Mouse (Mus musculus): ENCODE data around the gene Pik3r2. TPM values are rescaled to one million over a fixed set of nuclear protein-coding genes. Genes with fewer than 3 reads are reported as not detected.

The Pik3r2 gene
- polyA plus RNA-seq, 1 experiment from 2014 or later: 58.1 TPM

GRCm38 (mm10) chr8:70754871-70755660, 21.4 kb downstream of the Pik3r2 start:
- WGBS: 11% methylated on average over 50 of the region's 50 CpGs
- peaks cover 36% of the 10 kb centered on the region for H3K4me1 ChIP-seq
- H3K27me3 ChIP-seq (replicated peaks): no peaks in the 10 kb centered on the region
- ATAC-seq (ENCODE audit: insufficient read depth, low FRiP score, low read depth): peak; percentile 3; the same call in 1 of the 2 replicates
- H3K36me3 ChIP-seq: peaks cover 13% of the 10 kb centered on the region; the same call in 1 of the 2 replicates
- peak overlapping the region; percentile 85 for H3K4me3 ChIP-seq (replicated peaks)
- peak overlapping the region; percentile 80 for H3K9ac ChIP-seq
- peak overlapping the region; percentile 97 for H3K4me2 ChIP-seq
- peak overlapping the region; percentile 59 for H3K27ac ChIP-seq
- H3K9me3 ChIP-seq: no peaks in the 10 kb centered on the region

- peak within 1 kb of the TSS; percentile 85 for H3K4me3 ChIP-seq (replicated peaks)
- H3K36me3 ChIP-seq: peaks cover 13% of the 10 kb centered on the region; the same call in 1 of the 2 replicates
- H3K27ac ChIP-seq: peak within 1 kb of the TSS; percentile 80
- H3K9me3 ChIP-seq: no peaks in the 10 kb centered on the region
- peak; percentile 98 for ATAC-seq (ENCODE audit: insufficient read depth, low FRiP score, low read depth)
- peak within 1 kb of the TSS; percentile 97 for H3K4me2 ChIP-seq
- WGBS: 8% methylated on average over 37 of the region's 37 CpGs
- H3K4me1 ChIP-seq: peaks cover 29% of the 10 kb centered on the region
- H3K9ac ChIP-seq: peak within 1 kb of the TSS; percentile 80
- H3K27me3 ChIP-seq (replicated peaks): no peaks in the 10 kb centered on the region
These were observed 22.3 kb downstream of the Pik3r2 start, which contains the start of gene Rab3a for GRCm38 (mm10) chr8:70754043-70754870. TSS of gene Rab3a (plus strand) at chr8:70754679.

GRCm38 (mm10) chr8:70753151-70753550, 23.4 kb downstream of the Pik3r2 start:
- Histone ChIP-seq H3K9ac (no peak overlapping the region), H3K27ac (peak overlapping the region; percentile 80), H3K27me3 (replicated peaks) (peaks cover 4% of the 10 kb centered on the region; the same call in 1 of the 2 replicates), H3K36me3 (peaks cover 13% of the 10 kb centered on the region; the same call in 1 of the 2 replicates), H3K4me2 (peak overlapping the region; percentile 36), H3K9me3 (no peaks in the 10 kb centered on the region), H3K4me3 (replicated peaks) (peak overlapping the region; percentile 10; the same call in 1 of the 2 replicates), H3K4me1 (peaks cover 24% of the 10 kb centered on the region)
- 17% methylated on average over 21 of the region's 21 CpGs for WGBS
- ATAC-seq (ENCODE audit: insufficient read depth, low FRiP score, low read depth): no peak

GRCm38 (mm10) chr8:70752000-70752764, 24.3 kb downstream of the Pik3r2 start:
- peak overlapping the region; percentile 80 for H3K27ac ChIP-seq
- H3K9me3 ChIP-seq: no peaks in the 10 kb centered on the region
- 22% methylated on average over 11 of the region's 11 CpGs for WGBS
- peaks cover 22% of the 10 kb centered on the region for H3K4me1 ChIP-seq
- no peak overlapping the region for H3K4me3 ChIP-seq (replicated peaks)
- peaks cover 6% of the 10 kb centered on the region; the same call in 1 of the 2 replicates for H3K36me3 ChIP-seq
- no peak for ATAC-seq (ENCODE audit: insufficient read depth, low FRiP score, low read depth)
- peaks cover 14% of the 10 kb centered on the region for H3K27me3 ChIP-seq (replicated peaks)
- no peak overlapping the region for H3K4me2 ChIP-seq
- no peak overlapping the region for H3K9ac ChIP-seq

- H3K36me3 ChIP-seq: no peaks in the 10 kb centered on the region
- no peak overlapping the region for H3K9ac ChIP-seq
These were observed 26.3 kb downstream of the Pik3r2 start for GRCm38 (mm10) chr8:70750128-70750680.

GRCm38 (mm10) chr8:70749097-70749674, 27.3 kb downstream of the Pik3r2 start:
- H3K4me3 ChIP-seq (replicated peaks): no peak overlapping the region
- H3K9me3 ChIP-seq: no peaks in the 10 kb centered on the region
- no peak for ATAC-seq (ENCODE audit: insufficient read depth, low FRiP score, low read depth)
- peaks cover 14% of the 10 kb centered on the region; the same call in 1 of the 2 replicates for H3K4me1 ChIP-seq
- H3K27me3 ChIP-seq (replicated peaks): peaks cover 42% of the 10 kb centered on the region
- no peaks in the 10 kb centered on the region for H3K36me3 ChIP-seq
- 79% methylated on average over 19 of the region's 19 CpGs for WGBS
- no peak overlapping the region for H3K27ac ChIP-seq
- H3K4me2 ChIP-seq: no peak overlapping the region
- no peak overlapping the region for H3K9ac ChIP-seq

More at GRCm38 (mm10) chr8:70750128-70750680, 26.3 kb downstream of the Pik3r2 start:
- Histone ChIP-seq H3K4me1 (peaks cover 17% of the 10 kb centered on the region), H3K27ac (no peak overlapping the region), H3K9me3 (no peaks in the 10 kb centered on the region), H3K4me2 (no peak overlapping the region), H3K27me3 (replicated peaks) (peaks cover 32% of the 10 kb centered on the region), H3K4me3 (replicated peaks) (no peak overlapping the region)
- WGBS: 80% methylated on average over 13 of the region's 13 CpGs
- ATAC-seq (ENCODE audit: insufficient read depth, low FRiP score, low read depth): no peak

DNA sequence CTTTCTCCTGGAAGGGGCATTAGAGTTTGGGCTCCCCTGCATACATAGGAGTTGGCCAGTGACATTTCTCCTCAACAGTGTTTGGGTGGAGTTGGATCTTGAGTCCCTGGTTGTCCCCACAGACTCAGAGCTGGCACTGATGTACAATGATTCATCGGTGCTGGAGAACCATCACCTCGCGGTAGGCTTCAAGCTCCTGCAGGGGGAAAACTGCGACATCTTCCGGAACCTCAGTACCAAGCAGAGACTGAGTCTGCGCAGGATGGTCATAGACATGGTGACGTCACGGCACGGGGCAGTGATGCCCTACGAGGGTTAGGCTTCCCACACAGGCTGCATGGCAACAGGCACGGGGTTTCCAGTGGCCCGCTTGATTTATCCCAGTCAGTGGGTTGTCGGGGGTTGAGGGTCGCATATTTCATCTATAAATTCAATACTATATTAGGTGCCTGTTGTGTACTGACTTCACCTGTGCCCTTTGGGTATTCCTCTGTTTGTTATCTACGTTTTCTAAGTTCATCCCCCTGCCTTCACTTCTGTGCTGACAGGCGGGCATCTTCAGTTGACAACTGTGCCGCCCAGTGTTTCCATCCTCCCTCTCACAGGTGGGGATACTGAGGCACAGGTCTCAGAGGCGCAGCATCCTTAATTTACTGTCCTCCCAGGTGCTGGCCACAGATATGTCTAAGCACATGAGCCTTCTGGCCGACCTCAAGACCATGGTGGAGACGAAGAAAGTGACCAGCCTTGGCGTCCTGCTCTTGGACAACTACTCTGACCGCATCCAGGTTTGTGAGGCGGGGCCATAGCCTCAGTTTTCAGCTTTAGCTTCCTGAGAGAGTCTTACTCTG, 28.0 kb downstream of the Pik3r2 start:
- H3K4me1 ChIP-seq: peaks cover 20% of the 10 kb centered on the region
- no peak overlapping the region for H3K9ac ChIP-seq
- no peak overlapping the region for H3K4me3 ChIP-seq (replicated peaks)
- no peak overlapping the region for H3K4me2 ChIP-seq
- H3K27ac ChIP-seq: no peak overlapping the region
- H3K36me3 ChIP-seq: no peaks in the 10 kb centered on the region
- WGBS: 84% methylated on average over 23 of the region's 23 CpGs
- H3K27me3 ChIP-seq (replicated peaks): peaks cover 49% of the 10 kb centered on the region
- no peaks in the 10 kb centered on the region for H3K9me3 ChIP-seq
- ATAC-seq (ENCODE audit: insufficient read depth, low FRiP score, low read depth): no peak

- no peak overlapping the region for H3K27ac ChIP-seq
- H3K9me3 ChIP-seq: no peaks in the 10 kb centered on the region
- ATAC-seq (ENCODE audit: insufficient read depth, low FRiP score, low read depth): no peak
- H3K4me2 ChIP-seq: no peak overlapping the region
- H3K4me3 ChIP-seq (replicated peaks): no peak overlapping the region
- peaks cover 16% of the 10 kb centered on the region for H3K4me1 ChIP-seq
- no peak overlapping the region for H3K9ac ChIP-seq
- H3K36me3 ChIP-seq: no peaks in the 10 kb centered on the region
- WGBS: 84% methylated on average over 18 of the region's 18 CpGs
- H3K27me3 ChIP-seq (replicated peaks): peaks cover 60% of the 10 kb centered on the region
These were observed 29.2 kb downstream of the Pik3r2 start for GRCm38 (mm10) chr8:70747211-70747890.

GRCm38 (mm10) chr8:70746676-70747075, 29.8 kb downstream of the Pik3r2 start:
- no peak overlapping the region for H3K27ac ChIP-seq
- H3K36me3 ChIP-seq: no peaks in the 10 kb centered on the region
- no peak overlapping the region for H3K4me3 ChIP-seq (replicated peaks)
- H3K9me3 ChIP-seq: no peaks in the 10 kb centered on the region
- no peak overlapping the region for H3K4me2 ChIP-seq
- H3K27me3 ChIP-seq (replicated peaks): peaks cover 67% of the 10 kb centered on the region
- H3K9ac ChIP-seq: no peak overlapping the region
- ATAC-seq (ENCODE audit: insufficient read depth, low FRiP score, low read depth): no peak
- WGBS: 58% methylated on average over 9 of the region's 9 CpGs
- H3K4me1 ChIP-seq: peaks cover 14% of the 10 kb centered on the region

DNA sequence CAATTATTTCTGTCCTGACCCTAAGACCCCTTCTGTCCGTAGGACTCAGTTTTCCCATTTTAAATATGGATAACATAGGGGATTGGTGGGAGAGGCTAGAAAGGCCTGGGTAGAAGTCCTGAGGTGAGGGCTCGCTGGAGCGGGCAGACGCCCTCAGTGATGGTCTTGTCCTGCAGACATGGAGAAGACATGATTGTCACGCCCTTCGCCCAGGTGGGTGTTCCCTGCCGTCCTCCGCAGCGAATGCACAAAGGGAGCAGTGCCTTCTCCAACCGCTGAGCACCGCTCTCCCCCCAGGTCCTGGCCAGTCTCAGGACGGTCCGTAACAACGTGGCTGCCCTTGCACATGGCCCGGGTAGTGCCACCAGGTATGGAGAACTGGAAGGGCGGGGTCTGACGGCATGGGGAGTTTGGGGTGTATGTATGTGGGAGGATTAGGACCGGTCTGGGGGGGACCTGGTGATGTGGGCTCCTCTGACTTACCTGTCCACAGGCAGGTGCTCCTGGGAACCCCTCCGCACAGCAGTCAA, 30.8 kb downstream of the Pik3r2 start:
- Histone ChIP-seq H3K4me1 (peaks cover 14% of the 10 kb centered on the region), H3K27ac (no peak overlapping the region), H3K9me3 (no peaks in the 10 kb centered on the region), H3K4me2 (no peak overlapping the region), H3K4me3 (replicated peaks) (no peak overlapping the region), H3K27me3 (replicated peaks) (peaks cover 67% of the 10 kb centered on the region), H3K36me3 (no peaks in the 10 kb centered on the region), H3K9ac (no peak overlapping the region)
- WGBS: 47% methylated on average over 19 of the region's 19 CpGs
- ATAC-seq (ENCODE audit: insufficient read depth, low FRiP score, low read depth): no peak

Measured in stomach, embryonic 15.5 days (tissue).